Mouse (Mus musculus) kidney, adult 18-20 months (tissue): ENCODE results near the gene Chit1.

Source experiments
- DNase-seq: peaks from one replicate; pipeline ENCODE4 v3.0.0; 2021

Gene Chit1

DNA sequence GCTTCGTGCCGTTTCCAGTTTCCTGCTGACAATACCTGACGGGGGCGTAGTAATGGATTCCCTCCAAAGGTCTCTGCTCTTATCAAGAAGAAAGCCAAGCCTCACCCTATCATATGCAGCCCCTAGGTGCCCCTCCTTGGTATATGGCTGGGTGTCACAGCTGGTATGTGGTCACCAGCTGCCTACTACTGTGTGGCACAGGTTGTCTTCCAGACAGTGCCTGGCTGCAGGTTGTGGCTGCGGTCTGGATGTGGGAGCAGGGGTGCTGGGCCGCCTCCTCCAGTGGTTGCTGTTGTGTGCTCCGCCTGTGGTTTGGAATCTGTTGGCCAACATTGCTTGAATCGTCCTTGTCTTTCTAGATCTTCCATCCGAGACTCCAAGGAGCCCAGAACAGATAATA, 39.7 kb downstream of the Chit1 start:
- DNase-seq = no peak

DNA sequence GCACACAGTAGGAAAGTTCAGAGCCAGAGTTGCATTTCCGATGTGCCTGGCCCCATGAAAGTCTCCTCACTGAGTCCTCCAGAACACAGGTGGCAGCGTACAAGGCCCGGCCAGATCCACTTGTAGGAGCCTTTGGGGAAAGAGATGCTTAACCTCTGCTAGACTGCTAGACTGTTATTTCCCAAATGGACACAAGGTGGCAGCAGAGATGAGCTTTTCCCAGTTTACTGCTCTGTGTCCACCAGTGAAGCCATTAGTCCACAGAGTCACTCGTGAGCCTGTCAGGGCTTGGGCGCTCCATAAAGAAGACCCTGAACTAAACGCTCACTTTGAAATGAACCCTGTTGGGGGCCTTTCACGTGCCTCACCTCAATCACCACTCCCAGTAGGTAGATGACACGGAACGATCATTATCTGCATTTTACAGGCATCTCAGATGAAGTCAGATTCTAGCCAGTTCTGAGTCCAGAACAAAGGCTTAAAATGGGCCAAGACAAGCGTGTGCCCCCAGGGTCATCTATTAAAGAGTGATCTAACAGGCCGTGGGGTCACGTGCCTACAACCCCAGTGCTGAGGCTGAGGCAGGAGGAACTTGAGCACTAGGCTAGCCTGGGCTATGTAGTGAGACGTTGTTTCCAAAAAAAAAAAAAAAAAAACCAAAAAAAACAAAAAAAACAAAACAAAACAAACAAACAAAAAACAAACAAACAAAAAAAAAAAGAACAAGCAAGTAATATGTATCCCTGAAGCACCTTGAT, 40.8 kb downstream of the Chit1 start:
- peak; percentile 76 for DNase-seq

DNA sequence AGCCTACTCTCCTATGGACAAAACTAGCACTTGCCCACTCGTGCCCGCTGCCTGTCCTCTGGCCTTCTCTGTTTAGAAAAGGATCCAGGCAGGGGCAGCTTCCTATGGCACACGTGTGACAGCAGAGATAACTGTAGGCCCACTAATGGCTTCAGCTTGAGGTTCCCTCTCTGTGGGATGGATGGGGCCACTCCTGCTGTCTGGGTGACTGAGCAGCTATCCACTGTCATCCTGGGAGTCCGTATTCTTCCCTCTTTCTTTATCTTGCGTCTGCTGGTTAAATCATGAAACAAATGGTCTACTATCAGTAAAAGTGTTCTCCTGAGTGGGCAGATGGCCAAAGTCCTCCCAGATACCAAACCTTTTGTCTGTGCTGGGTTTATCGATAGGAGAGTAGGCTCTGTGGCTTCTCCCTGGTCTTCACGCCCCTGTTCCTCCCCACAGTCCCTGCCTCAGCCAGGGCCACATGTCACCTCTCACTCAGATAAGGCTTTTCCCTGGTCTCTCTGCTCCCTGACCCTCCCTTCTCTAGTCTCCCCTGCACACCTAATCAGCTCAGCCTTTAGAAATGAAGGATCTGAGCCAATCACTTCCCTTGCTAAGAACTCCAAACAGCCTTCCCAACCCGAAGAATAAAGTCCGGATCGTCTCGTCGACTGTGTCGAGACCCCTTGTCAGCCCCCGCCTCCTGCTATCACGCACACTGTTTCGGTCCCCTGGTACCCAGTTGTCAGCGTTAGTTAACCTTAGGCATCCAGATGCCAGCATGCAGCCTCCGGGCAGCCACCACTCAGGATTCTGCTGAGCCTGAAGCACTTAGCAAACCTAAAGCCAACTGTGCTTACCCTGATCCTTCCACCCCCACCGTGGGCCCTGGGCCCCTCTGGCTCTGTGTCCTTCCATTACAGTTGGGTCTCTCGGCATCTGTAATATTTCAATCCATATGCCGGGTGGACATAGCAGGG, 41.9 kb downstream of the Chit1 start:
- no peak for DNase-seq

- no peak for DNase-seq
These were observed 43.1 kb downstream of the Chit1 start for GRCm38 (mm10) chr1:134154121-134154520.

GRCm38 (mm10) chr1:134154655-134155054, 43.6 kb downstream of the Chit1 start:
- no peak for DNase-seq

DNA sequence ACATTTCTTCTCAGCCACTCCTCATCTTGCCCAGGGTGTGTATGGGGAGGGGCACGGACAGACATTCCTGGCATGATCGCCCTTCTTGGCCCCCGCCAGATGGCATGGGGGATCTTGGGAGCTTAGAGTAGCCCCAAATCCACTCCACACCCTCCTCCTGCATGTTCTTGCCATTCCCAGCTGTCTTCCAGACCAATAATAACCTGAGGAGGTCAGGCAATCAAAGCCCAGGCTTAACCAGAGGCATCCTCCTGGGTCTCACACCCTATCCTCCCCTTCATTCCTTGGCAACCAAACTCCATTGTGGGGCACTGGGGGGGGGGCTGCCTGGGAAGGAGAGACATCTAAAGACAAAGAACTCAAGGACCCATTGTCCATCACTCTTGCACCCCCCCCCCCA, 49.4 kb downstream of the Chit1 start:
- DNase-seq = no peak

DNA sequence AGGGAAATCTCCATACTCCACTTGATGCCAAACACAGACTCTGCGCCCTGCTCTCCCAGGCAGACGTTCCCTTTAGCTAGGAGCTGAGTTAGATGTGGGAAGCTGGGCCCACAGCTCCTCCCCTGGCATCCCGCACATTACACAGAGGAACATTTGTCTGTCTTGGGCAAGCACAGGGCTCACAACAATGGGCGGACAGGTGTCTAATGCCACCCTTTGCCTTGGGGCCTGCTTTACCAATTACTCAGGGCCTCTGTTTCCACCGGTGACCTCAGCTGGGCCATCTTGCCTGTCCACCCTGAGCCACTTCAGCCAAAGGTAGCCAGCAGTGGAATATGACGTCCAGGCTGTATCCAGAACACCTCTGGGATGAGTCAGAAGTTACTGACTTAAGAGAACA, 50.4 kb downstream of the Chit1 start:
- DNase-seq = no peak

GRCm38 (mm10) chr1:134162510-134163225, 51.6 kb downstream of the Chit1 start:
- no peak for DNase-seq

- peak; percentile 6 for DNase-seq
These were observed 52.4 kb downstream of the Chit1 start for GRCm38 (mm10) chr1:134163476-134163875.

GRCm38 (mm10) chr1:134164454-134164853, 53.4 kb downstream of the Chit1 start:
- DNase-seq = no peak

DNA sequence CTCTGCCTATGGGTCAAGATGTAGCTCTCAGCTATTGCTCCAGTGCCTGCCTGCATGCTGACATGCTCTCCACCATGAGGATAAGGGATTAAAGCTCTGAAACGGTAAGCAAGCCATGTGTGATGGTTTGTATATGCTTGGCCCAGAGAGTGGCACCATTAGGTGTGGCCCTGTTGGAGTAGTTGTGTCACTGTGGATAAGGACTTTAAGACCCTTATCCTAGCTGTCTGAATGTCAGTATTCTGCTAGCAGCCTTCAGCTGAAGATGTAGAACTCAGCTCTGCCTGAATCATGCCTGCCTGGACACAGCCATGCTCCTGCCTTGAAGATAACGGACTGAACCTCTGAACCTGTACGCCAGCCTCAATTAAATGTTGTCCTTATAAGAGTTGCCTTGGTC, 55.5 kb downstream of the Chit1 start:
- no peak for DNase-seq

DNA sequence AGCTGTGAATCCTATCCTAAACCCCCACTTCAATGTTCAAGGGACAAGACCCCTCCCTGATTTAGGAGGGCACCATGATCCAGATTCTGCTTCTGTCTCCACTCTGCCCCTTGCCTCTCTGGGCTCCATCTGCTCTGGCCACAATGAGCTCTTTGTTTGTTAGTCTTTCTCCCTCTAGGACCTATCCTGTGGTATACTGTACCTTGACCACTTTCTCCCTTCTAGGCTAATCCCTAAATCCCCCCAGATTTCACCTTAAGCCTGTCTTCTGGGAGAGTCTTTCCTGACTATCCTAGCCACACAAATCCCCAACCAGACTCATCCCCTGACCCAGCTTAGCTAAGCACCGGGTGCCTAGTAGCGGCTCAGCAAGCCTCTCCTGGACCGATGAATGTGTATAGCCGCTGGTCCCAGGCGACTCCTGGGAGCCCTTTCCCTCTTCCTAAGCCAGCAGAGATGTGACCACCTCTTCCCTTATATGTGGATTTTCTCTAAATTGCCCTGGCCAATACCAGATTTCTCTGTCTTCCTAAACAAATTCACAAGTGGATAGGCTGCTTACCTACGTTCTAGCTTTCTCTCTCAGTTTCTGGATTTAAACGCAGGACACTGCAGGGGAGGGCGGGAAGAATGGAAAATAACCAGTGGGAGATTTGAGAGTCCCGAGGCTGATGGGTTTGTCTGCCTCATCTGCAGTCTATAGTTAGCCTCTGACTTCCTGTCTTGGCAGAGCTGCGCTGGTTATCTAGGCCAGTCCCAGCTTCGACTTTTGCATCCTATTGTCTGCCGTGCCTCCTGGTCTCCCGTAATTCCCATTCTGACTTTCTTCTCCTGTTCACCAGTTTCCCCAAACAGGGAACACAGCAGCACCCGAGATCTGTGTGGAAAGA, 56.6 kb downstream of the Chit1 start:
- no peak for DNase-seq

GRCm38 (mm10) chr1:134168567-134168966, 57.5 kb downstream of the Chit1 start:
- no peak for DNase-seq

GRCm38 (mm10) chr1:134168985-134169697, 58.1 kb downstream of the Chit1 start:
- no peak for DNase-seq

DNA sequence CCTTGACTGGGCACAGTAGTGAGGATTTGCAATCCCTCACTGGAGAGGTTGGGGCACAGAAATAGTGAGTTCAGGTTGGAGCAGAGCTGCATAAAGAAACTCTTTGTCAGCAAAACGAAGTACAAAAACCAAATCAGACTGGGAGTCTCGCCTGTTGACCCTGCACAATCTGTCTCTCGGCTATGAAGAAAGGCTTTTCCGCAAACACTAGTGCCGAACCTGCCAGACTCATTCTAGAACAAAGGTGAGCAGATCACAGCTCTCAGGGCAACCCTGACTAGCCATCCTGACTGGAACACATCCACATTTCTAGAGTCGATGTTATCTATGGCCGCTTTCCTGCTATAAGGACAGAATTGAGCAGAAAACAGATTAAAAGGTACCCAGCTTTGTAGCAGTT, 62.0 kb downstream of the Chit1 start:
- no peak for DNase-seq

- no peak for DNase-seq
These were observed 66.9 kb downstream of the Chit1 start for GRCm38 (mm10) chr1:134177976-134178375.

- no peak for DNase-seq
These were observed 71.0 kb downstream of the Chit1 start, which contains the start of gene Chil1 for GRCm38 (mm10) chr1:134182025-134182424. Chil1 (plus strand) TSS chr1:134182176.

DNA sequence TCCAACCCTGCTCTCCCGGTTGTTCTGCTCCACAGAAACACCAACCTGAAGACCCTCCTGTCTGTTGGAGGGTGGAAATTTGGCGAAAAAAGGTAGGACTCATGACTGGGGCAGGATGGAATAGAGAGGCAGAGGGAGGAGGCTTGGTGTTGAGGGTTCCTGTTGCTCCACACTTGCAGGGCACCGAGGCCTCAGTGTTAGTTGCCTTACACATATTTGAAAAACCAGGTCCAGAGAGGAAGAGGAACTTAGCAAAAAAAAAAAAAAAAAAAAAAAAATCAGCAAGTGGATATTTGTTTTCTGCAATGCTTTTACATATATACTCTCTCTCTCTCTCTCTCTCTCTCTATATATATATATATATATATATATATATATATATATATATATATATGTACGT, 73.0 kb downstream of the Chit1 start:
- no peak for DNase-seq

DNA sequence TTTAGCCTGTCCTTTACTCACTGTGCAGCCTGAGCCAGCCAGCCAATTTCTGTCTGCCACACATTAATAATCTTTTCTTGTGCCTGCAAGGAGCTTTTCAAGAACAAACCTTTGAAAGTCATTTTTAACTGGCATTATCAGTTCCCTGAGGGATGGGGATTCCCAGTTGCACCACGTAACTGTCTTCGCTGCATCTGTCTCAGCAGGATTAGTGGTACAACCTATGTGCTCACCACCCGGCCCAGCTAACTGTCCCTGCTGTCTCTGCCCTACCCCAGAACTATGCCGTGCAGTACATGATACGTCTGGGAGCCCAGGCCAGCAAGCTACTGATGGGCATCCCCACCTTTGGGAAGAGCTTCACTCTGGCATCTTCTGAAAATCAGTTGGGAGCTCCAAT, 77.2 kb downstream of the Chit1 start:
- no peak for DNase-seq

DNA sequence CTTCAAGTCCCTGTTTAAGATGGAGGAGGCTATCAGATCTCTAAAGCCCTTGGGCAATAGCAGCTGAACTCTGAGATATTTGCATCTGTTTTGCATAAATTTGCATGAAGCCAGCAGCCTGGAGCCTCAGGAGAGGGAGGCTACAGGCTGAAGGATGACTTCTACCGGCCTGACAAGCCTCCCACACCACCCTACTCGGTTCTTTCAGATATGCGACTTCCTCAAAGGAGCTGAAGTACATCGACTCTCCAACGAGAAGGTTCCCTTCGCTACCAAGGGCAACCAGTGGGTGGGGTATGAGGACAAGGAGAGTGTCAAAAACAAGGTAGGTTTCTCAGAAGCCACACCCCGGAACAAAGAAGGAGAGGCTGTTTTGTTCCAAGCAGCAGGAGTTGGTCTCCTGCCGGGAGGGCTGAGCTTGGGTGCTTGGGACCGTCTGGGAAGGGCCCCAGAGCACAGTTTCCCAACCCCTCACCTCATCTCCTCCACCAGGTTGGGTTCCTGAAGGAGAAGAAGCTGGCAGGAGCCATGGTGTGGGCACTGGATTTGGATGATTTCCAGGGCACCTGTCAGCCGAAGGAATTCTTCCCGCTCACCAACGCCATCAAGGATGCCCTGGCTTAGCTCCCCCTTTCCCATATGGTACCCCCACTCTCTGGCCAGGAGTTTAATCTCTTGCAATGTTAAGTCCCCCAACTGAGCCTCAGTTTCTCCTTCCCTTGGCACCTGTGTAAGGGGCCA, 78.1 kb downstream of the Chit1 start:
- DNase-seq = peak; percentile 16

DNA sequence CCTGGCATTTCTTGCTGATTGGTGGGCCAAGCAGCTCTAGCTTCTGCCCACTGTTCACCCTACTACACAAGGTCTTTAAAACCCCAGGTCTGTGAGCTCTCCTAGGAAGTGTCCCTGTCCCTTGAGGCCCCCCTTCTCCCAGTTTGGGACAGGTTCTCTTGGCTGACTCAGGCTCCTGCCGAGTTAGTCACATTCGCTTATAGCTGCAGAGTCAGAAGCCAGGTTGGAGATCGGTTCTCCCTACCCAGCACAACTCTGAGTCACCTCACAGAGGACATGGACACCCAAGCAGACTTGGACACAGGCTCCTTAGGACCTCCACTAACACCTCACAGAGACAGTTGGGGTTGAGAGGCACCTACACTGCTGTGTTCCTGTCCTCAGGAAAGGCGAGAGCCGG, 80.2 kb downstream of the Chit1 start:
- no peak for DNase-seq
